Mouse (Mus musculus) urinary bladder, postnatal 4 days (tissue): ENCODE measurements at regions not wholly inside any gene's neighbourhood (a gene's known extent, or its start where the extent isn't known, plus 50 kb on each side); places are given as distances from the start of the nearest gene placed in this dataset.
"Not testable (repeated sequence)": the region's sequence is repeated elsewhere in the genome, so short reads cannot be mapped to it uniquely, and the experiment has no call there.

ENCODE experiments used
- DNase-seq, 2 experiments: peaks; one replicate each; pipeline ENCODE4 v3.0.0; 2021 to 2022; ENCODE audit warnings: low spot score in 2 of 2

GRCm38 (mm10) chr10:117449416-117450239 lies 69.8 kb upstream of the Cpsf6 start:
- DNase-seq = no peak

- DNase-seq = not testable (repeated sequence)
Observed at GRCm38 (mm10) chr10:117448783-117449182, 69.0 kb upstream of the Cpsf6 start.

GRCm38 (mm10) chr10:117447626-117448025 lies 67.8 kb upstream of the Cpsf6 start:
- DNase-seq = no peak

GRCm38 (mm10) chr10:117447206-117447605 lies 67.4 kb upstream of the Cpsf6 start:
- DNase-seq = no peak

- DNase-seq = no peak
Observed at GRCm38 (mm10) chr10:117446776-117447175, 67.0 kb upstream of the Cpsf6 start.

GRCm38 (mm10) chr10:117445801-117446490 lies 66.1 kb upstream of the Cpsf6 start:
- no peak for DNase-seq

GRCm38 (mm10) chr10:117445181-117445790 lies 65.5 kb upstream of the Cpsf6 start:
- DNase-seq = no peak

- no peak for DNase-seq
Observed at GRCm38 (mm10) chr10:117444761-117445160, 64.9 kb upstream of the Cpsf6 start.

- no peak for DNase-seq
Observed at GRCm38 (mm10) chr10:117443426-117444350, 63.9 kb upstream of the Cpsf6 start.

GRCm38 (mm10) chr10:117441979-117442803 lies 62.4 kb upstream of the Cpsf6 start:
- no peak for DNase-seq

GRCm38 (mm10) chr10:117441121-117441978 lies 61.5 kb upstream of the Cpsf6 start:
- no peak for DNase-seq

- no peak for DNase-seq
Observed at GRCm38 (mm10) chr10:117440225-117440976, 60.6 kb upstream of the Cpsf6 start.

- no peak for DNase-seq
Observed at GRCm38 (mm10) chr10:117439206-117440110, 59.6 kb upstream of the Cpsf6 start.

- no peak for DNase-seq
Observed at GRCm38 (mm10) chr10:117438614-117439193, 58.9 kb upstream of the Cpsf6 start.

- no peak for DNase-seq
Observed at GRCm38 (mm10) chr10:117437970-117438369, 58.2 kb upstream of the Cpsf6 start.

GRCm38 (mm10) chr10:117436875-117437715 lies 57.3 kb upstream of the Cpsf6 start:
- DNase-seq = no peak
